Mouse (Mus musculus) hindbrain, embryonic 12.5 days (tissue): ENCODE data around the gene Leng8. TPM values are rescaled to one million over a fixed set of nuclear protein-coding genes. Genes with fewer than 3 reads are reported as not detected.

ENCODE experiments used
- ATAC-seq: fragments of 200-750 bp; cut with Nextera tagmentation; 2 replicates; pipeline ENCODE4 v1.8.0; 2017; ENCODE audit warnings: moderate TSS enrichment; ENCODE audit not compliant: low FRiP score
- H3K27ac ChIP-seq: fragments of 300-500 bp; sonication (generic); 2 replicates; pipeline ENCODE4 v1.5.1; 2016; ENCODE audit warnings: mild to moderate bottlenecking
- H3K27me3 ChIP-seq: fragments of 300-500 bp; sonication (generic); 2 replicates; pipeline ENCODE4 v1.6.1; 2016; ENCODE audit warnings: mild to moderate bottlenecking
- H3K36me3 ChIP-seq: fragments of 300-500 bp; sonication (generic); 2 replicates; pipeline ENCODE4 v1.6.1; 2016; ENCODE audit warnings: mild to moderate bottlenecking
- H3K4me1 ChIP-seq: fragments of 300-500 bp; sonication (generic); 2 replicates; pipeline ENCODE4 v1.6.1; 2016
- H3K4me2 ChIP-seq: fragments of 300-500 bp; sonication (generic); replicated peaks from 2 replicates; pipeline ENCODE4 v1.6.1; 2016; ENCODE audit warnings: mild to moderate bottlenecking
- H3K4me3 ChIP-seq: fragments of 300-500 bp; sonication (generic); 2 replicates; pipeline ENCODE4 v1.5.1; 2016; ENCODE audit warnings: mild to moderate bottlenecking
- H3K9ac ChIP-seq: fragments of 300-500 bp; sonication (generic); 2 replicates; pipeline ENCODE4 v1.6.1; 2016; ENCODE audit warnings: mild to moderate bottlenecking, moderate library complexity
- H3K9me3 ChIP-seq: fragments of 300-500 bp; sonication (generic); replicated peaks from 2 replicates; pipeline ENCODE4 v1.6.1; 2016; ENCODE audit warnings: mild to moderate bottlenecking
- WGBS: fragments of 180-500 bp; shearing (Covaris S2); methylation state at CpG from one replicate; pipeline ENCODE4 v1.1.7; 2016; 5-methylcytosine and 5-hydroxymethylcytosine counted together
- polyA plus RNA-seq: library from polyadenylated mRNA; unstranded; fragments of >200 nt; fragmentation: Nextera tagmentation; extraction: Ambion mirVana; gene quantifications from 2 replicates; pipeline ENCODE4 v1.2.1, GENCODE M21; 2016

Leng8 gene
- polyA plus RNA-seq, 1 experiment from 2014 or later: 115 TPM

- Histone ChIP-seq H3K4me3 (no peak overlapping the region), H3K4me2 (peak overlapping the region; percentile 21; the same call in 1 of the 2 replicates), H3K27me3 (no peaks in the 10 kb centered on the region), H3K27ac (peak overlapping the region; percentile 66), H3K36me3 (peaks cover 34% of the 10 kb centered on the region), H3K9me3 (no peaks in the 10 kb centered on the region), H3K4me1 (peaks cover 13% of the 10 kb centered on the region), H3K9ac (0 out of 2 replicates have a peak overlapping the region, but pooled peaks have one; percentile 35)
- 40% methylated on average over 13 of the region's 13 CpGs for WGBS
- peak; percentile 85 for ATAC-seq
These were observed 6.0 kb upstream of the Leng8 start for GRCm38 (mm10) chr7:4130686-4131452.

- peaks cover 28% of the 10 kb centered on the region for H3K36me3 ChIP-seq
These were observed 4.9 kb upstream of the Leng8 start for GRCm38 (mm10) chr7:4131964-4132363.

GRCm38 (mm10) chr7:4132581-4132980, 4.3 kb upstream of the Leng8 start:
- Histone ChIP-seq H3K36me3 (peaks cover 25% of the 10 kb centered on the region), H3K27ac (no peak overlapping the region), H3K4me2 (no peak overlapping the region), H3K4me3 (no peak overlapping the region), H3K4me1 (peaks cover 13% of the 10 kb centered on the region), H3K9me3 (no peaks in the 10 kb centered on the region), H3K9ac (0 out of 2 replicates have a peak overlapping the region, but pooled peaks have one; percentile 6), H3K27me3 (no peaks in the 10 kb centered on the region)
- no peak for ATAC-seq
- WGBS: 95% methylated on average over 3 of the region's 3 CpGs

More at GRCm38 (mm10) chr7:4131964-4132363, 4.9 kb upstream of the Leng8 start:
- peak overlapping the region; percentile 56; the same call in 1 of the 2 replicates for H3K27ac ChIP-seq
- H3K9ac ChIP-seq: 0 out of 2 replicates have a peak overlapping the region, but pooled peaks have one; percentile 6
- WGBS: 88% methylated on average over 8 of the region's 8 CpGs
- ATAC-seq: no peak
- H3K9me3 ChIP-seq: no peaks in the 10 kb centered on the region
- H3K27me3 ChIP-seq: no peaks in the 10 kb centered on the region
- H3K4me2 ChIP-seq: no peak overlapping the region
- no peak overlapping the region for H3K4me3 ChIP-seq
- H3K4me1 ChIP-seq: peaks cover 13% of the 10 kb centered on the region

GRCm38 (mm10) chr7:4132998-4133397, 3.8 kb upstream of the Leng8 start:
- H3K4me2 ChIP-seq: no peak overlapping the region
- H3K4me1 ChIP-seq: peaks cover 17% of the 10 kb centered on the region
- peaks cover 21% of the 10 kb centered on the region for H3K36me3 ChIP-seq
- ATAC-seq: no peak
- 87% methylated on average over 7 of the region's 7 CpGs for WGBS
- no peak overlapping the region for H3K4me3 ChIP-seq
- H3K27me3 ChIP-seq: no peaks in the 10 kb centered on the region
- no peak overlapping the region for H3K27ac ChIP-seq
- peak overlapping the region; percentile 32; the same call in 1 of the 2 replicates for H3K9ac ChIP-seq
- H3K9me3 ChIP-seq: no peaks in the 10 kb centered on the region

GRCm38 (mm10) chr7:4134911-4135310, 1.9 kb upstream of the Leng8 start:
- Histone ChIP-seq H3K27ac (no peak overlapping the region), H3K9ac (no peak overlapping the region), H3K36me3 (peaks cover 26% of the 10 kb centered on the region), H3K4me1 (peaks cover 26% of the 10 kb centered on the region), H3K4me2 (no peak overlapping the region), H3K9me3 (no peaks in the 10 kb centered on the region), H3K27me3 (no peaks in the 10 kb centered on the region), H3K4me3 (no peak overlapping the region)
- ATAC-seq: no peak
- WGBS: 86% methylated on average over 5 of the region's 5 CpGs

GRCm38 (mm10) chr7:4136404-4136770, 452 bp upstream of the Leng8 start:
- Histone ChIP-seq H3K4me1 (peaks cover 18% of the 10 kb centered on the region), H3K9ac (peak overlapping the region; percentile 65), H3K4me3 (peak overlapping the region; percentile 69), H3K9me3 (no peaks in the 10 kb centered on the region), H3K27me3 (no peaks in the 10 kb centered on the region), H3K27ac (peak overlapping the region; percentile 96), H3K4me2 (peak overlapping the region; percentile 75), H3K36me3 (peaks cover 40% of the 10 kb centered on the region)
- ATAC-seq: peak; percentile 41
- WGBS: 0% methylated on average over 16 of the region's 16 CpGs

GRCm38 (mm10) chr7:4137746-4138145, 907 bp downstream of the Leng8 start:
- no peaks in the 10 kb centered on the region for H3K9me3 ChIP-seq
- H3K27ac ChIP-seq: peak overlapping the region; percentile 96; the same call in 1 of the 2 replicates
- 57% methylated on average over 3 of the region's 3 CpGs for WGBS
- peak overlapping the region; percentile 69 for H3K4me3 ChIP-seq
- H3K27me3 ChIP-seq: no peaks in the 10 kb centered on the region
- no peak for ATAC-seq
- peak overlapping the region; percentile 74 for H3K9ac ChIP-seq
- peak overlapping the region; percentile 75 for H3K4me2 ChIP-seq
- peaks cover 15% of the 10 kb centered on the region for H3K4me1 ChIP-seq
- peaks cover 46% of the 10 kb centered on the region for H3K36me3 ChIP-seq

GRCm38 (mm10) chr7:4138181-4138580, 1.3 kb downstream of the Leng8 start:
- Histone ChIP-seq H3K9ac (peak overlapping the region; percentile 74; the same call in 1 of the 2 replicates), H3K36me3 (peaks cover 47% of the 10 kb centered on the region)
- WGBS: 87% methylated on average over 2 of the region's 2 CpGs

GRCm38 (mm10) chr7:4138671-4139070, 1.8 kb downstream of the Leng8 start:
- WGBS: 94% methylated on average over 7 of the region's 7 CpGs
- H3K4me3 ChIP-seq: no peak overlapping the region
- H3K9me3 ChIP-seq: no peaks in the 10 kb centered on the region
- no peaks in the 10 kb centered on the region for H3K27me3 ChIP-seq
- 0 out of 2 replicates have a peak overlapping the region, but pooled peaks have one; percentile 3 for H3K9ac ChIP-seq
- no peak overlapping the region for H3K4me2 ChIP-seq
- no peak overlapping the region for H3K27ac ChIP-seq
- peaks cover 15% of the 10 kb centered on the region for H3K4me1 ChIP-seq
- H3K36me3 ChIP-seq: peaks cover 48% of the 10 kb centered on the region
- ATAC-seq: no peak

More at GRCm38 (mm10) chr7:4138181-4138580, 1.3 kb downstream of the Leng8 start:
- H3K4me1 ChIP-seq: peaks cover 15% of the 10 kb centered on the region
- no peaks in the 10 kb centered on the region for H3K27me3 ChIP-seq
- no peak overlapping the region for H3K27ac ChIP-seq
- ATAC-seq: no peak
- no peaks in the 10 kb centered on the region for H3K9me3 ChIP-seq
- peak overlapping the region; percentile 75 for H3K4me2 ChIP-seq
- peak overlapping the region; percentile 69 for H3K4me3 ChIP-seq

- Histone ChIP-seq H3K9me3 (no peaks in the 10 kb centered on the region), H3K27me3 (no peaks in the 10 kb centered on the region), H3K36me3 (peaks cover 56% of the 10 kb centered on the region), H3K4me2 (no peak overlapping the region), H3K27ac (no peak overlapping the region), H3K9ac (no peak overlapping the region), H3K4me1 (peaks cover 15% of the 10 kb centered on the region), H3K4me3 (no peak overlapping the region)
- WGBS: 94% methylated on average over 5 of the region's 5 CpGs
- no peak for ATAC-seq
These were observed 2.6 kb downstream of the Leng8 start for GRCm38 (mm10) chr7:4139391-4139790.

- no peak for ATAC-seq
- Histone ChIP-seq H3K4me2 (no peak overlapping the region), H3K9ac (no peak overlapping the region), H3K4me3 (no peak overlapping the region), H3K27ac (no peak overlapping the region), H3K36me3 (peaks cover 79% of the 10 kb centered on the region), H3K9me3 (no peaks in the 10 kb centered on the region), H3K4me1 (peaks cover 13% of the 10 kb centered on the region), H3K27me3 (no peaks in the 10 kb centered on the region)
- WGBS: 97% methylated on average over 6 of the region's 6 CpGs
These were observed 4.9 kb downstream of the Leng8 start for GRCm38 (mm10) chr7:4141648-4142325.

GRCm38 (mm10) chr7:4142796-4143445, 6.1 kb downstream of the Leng8 start:
- Histone ChIP-seq H3K27me3 (no peaks in the 10 kb centered on the region), H3K4me1 (peaks cover 12% of the 10 kb centered on the region), H3K36me3 (peaks cover 91% of the 10 kb centered on the region), H3K4me2 (no peak overlapping the region), H3K4me3 (no peak overlapping the region), H3K9ac (no peak overlapping the region), H3K27ac (no peak overlapping the region), H3K9me3 (no peaks in the 10 kb centered on the region)
- no peak for ATAC-seq
- 98% methylated on average over 10 of the region's 10 CpGs for WGBS
